Mouse (Mus musculus) layer of hippocampus, postnatal 25 days (tissue): ENCODE measurements at regions not wholly inside any gene's neighbourhood (a gene's known extent, or its start where the extent isn't known, plus 50 kb on each side); places are given as distances from the start of the nearest gene placed in this dataset.

Experiments
- DNase-seq, 2 experiments: peaks; one replicate each; pipeline ENCODE4 v3.0.0; 2022; ENCODE audit warnings: mixed read lengths in 2 of 2, low spot score in 1 of 2; ENCODE audit errors: extremely low spot score in 1 of 2

GRCm38 (mm10) chr16:62681880-62682279 lies 104.7 kb downstream of the Nsun3 start:
- DNase-seq = no peak

- DNase-seq = no peak
These were observed 109.8 kb downstream of the Nsun3 start for GRCm38 (mm10) chr16:62676815-62677214.

- no peak for DNase-seq
These were observed 129.2 kb downstream of the Nsun3 start for GRCm38 (mm10) chr16:62657383-62657782.

- no peak for DNase-seq
These were observed 132.2 kb downstream of the Nsun3 start for GRCm38 (mm10) chr16:62654436-62654835.

GRCm38 (mm10) chr16:62653817-62654216 lies 132.8 kb downstream of the Nsun3 start:
- DNase-seq = no peak

- DNase-seq = no peak
These were observed 133.7 kb downstream of the Nsun3 start for GRCm38 (mm10) chr16:62652769-62653465.

GRCm38 (mm10) chr16:62650856-62651255 lies 135.8 kb downstream of the Nsun3 start:
- DNase-seq = no peak

GRCm38 (mm10) chr16:62648326-62648725 lies 138.3 kb downstream of the Nsun3 start:
- DNase-seq = no peak

GRCm38 (mm10) chr16:62646113-62646512 lies 140.5 kb downstream of the Nsun3 start:
- no peak for DNase-seq

- DNase-seq = no peak
These were observed 143.7 kb downstream of the Nsun3 start for GRCm38 (mm10) chr16:62642859-62643403.

GRCm38 (mm10) chr16:62623938-62624337 lies 162.7 kb downstream of the Nsun3 start:
- DNase-seq = no peak

GRCm38 (mm10) chr16:62610873-62611272 lies 175.7 kb downstream of the Nsun3 start:
- no peak for DNase-seq

- DNase-seq = no peak
These were observed 178.0 kb downstream of the Nsun3 start for GRCm38 (mm10) chr16:62608617-62609016.

- no peak for DNase-seq
These were observed 180.7 kb downstream of the Nsun3 start for GRCm38 (mm10) chr16:62605920-62606319.

GRCm38 (mm10) chr16:62562051-62562450 lies 224.6 kb downstream of the Nsun3 start:
- DNase-seq = peak; percentile 27 to 72

GRCm38 (mm10) chr16:62543156-62543555 lies 243.5 kb downstream of the Nsun3 start:
- no peak for DNase-seq

- DNase-seq = no peak
These were observed 248.7 kb downstream of the Nsun3 start for GRCm38 (mm10) chr16:62537730-62538479.

GRCm38 (mm10) chr16:62509321-62509720 lies 277.3 kb downstream of the Nsun3 start:
- DNase-seq = no peak

- DNase-seq = peak in 1 of 2 experiments; percentile 27
These were observed 279.7 kb downstream of the Nsun3 start for GRCm38 (mm10) chr16:62506725-62507482.

GRCm38 (mm10) chr16:62500870-62501269 lies 285.7 kb downstream of the Nsun3 start:
- DNase-seq = no peak

- DNase-seq = peak in 1 of 2 experiments; percentile 46
These were observed 286.3 kb downstream of the Nsun3 start for GRCm38 (mm10) chr16:62500334-62500733.
